Mouse (Mus musculus) G1E-ER4 (cell line): Measurements from ENCODE around the gene Celf2. TPM values are rescaled to one million over a fixed set of nuclear protein-coding genes. Genes with fewer than 3 reads are reported as not detected.
"Not testable (repeated sequence)": the region's sequence is repeated elsewhere in the genome, so short reads cannot be mapped to it uniquely, and the experiment has no call there.

ENCODE experiments used
- GATA1 ChIP-seq: IDR thresholded peaks from one replicate; pipeline ENCODE4 v1.8.0; 2012; ENCODE audit warnings: low read length, inconsistent platforms
- polyA plus RNA-seq: library from polyadenylated mRNA; stranded (reverse); fragments of >175 nt; gene quantifications from 2 replicates; pipeline ENCODE4 v1.2.3, GENCODE M21; 2012

Celf2 gene
- polyA plus RNA-seq = 0.32 and 1.4 TPM in 2 replicates

- not testable (repeated sequence) for TF ChIP-seq GATA1
Observed at GRCm38 (mm10) chr2:7509463-7509862, at the start of gene Celf2. TSS of gene Celf2 (minus strand) at chr2:7509563.

GRCm38 (mm10) chr2:7555144-7555892, 46.0 kb upstream of the Celf2 start:
- TF ChIP-seq GATA1 = no peak

DNA sequence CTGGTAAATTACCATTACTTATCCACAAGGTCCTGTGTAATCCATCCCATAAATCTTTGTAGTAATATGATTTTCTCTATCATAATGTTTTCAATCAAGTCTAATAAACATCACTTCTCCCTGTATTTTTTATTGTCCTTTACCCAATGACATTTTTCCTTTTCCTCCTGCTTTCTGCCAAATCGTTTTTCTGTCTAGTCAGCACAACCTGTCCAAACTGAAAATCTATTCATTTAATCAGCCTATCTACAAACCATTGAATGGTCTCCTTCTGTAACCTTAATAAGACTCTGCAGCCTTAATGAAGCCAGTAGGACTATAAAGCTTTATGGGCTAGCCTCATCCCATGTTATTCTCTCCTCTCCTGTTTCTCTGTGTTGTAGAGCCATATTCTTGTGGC, 45.2 kb upstream of the Celf2 start:
- no peak for TF ChIP-seq GATA1

GRCm38 (mm10) chr2:7552887-7553286, 43.5 kb upstream of the Celf2 start:
- TF ChIP-seq GATA1 = no peak

DNA sequence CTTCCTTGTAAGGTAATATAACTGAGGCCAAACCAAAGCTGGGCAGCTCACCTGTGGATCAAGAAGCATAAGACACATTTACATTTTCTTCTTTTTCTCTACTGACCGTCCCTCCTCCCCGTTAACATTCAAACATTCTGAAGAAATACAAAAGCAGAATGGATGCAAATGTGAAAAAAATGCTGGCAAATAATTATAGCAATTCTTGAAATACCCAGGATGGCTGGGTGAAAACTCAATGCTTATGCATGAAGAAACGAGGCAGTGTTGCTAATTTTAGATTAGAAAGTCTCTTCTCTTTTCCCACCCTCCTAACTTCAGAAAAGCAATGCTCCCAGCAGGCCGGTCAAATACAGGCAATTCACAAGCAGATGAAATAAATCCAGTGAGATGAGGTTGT, 39.5 kb upstream of the Celf2 start:
- no peak for TF ChIP-seq GATA1

DNA sequence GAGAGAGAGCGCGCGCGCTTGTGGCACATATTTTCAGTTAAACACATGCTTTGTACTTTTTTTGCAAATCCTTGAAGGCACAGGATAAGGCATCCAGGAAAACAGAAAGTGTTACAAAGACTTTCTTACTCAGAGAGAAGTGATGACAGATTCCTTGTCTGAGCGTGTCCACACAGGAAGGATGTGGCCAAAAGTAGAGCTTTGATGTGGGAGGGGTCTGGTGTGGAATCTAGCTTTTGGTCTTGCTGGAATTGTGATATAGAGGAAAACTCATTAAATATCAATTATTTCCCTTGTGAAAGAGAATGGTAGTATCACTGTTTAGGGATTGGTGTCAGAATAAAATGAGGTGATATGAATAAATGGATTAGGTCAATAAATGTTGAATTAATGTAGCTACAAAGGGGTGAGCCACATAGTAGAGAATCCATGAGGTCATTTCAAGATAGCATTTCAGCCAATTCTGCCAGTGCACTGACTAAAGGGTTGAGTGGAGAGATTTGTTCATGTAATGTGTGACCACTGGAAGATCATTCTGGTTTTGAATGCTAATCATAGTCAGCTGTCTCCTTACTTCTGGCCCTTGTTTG, 25.3 kb upstream of the Celf2 start:
- TF ChIP-seq GATA1 = no peak

GRCm38 (mm10) chr2:7534195-7534594, 24.8 kb upstream of the Celf2 start:
- TF ChIP-seq GATA1 = no peak

- TF ChIP-seq GATA1 = no peak
Observed at GRCm38 (mm10) chr2:7531185-7531960, 22.0 kb upstream of the Celf2 start.

GRCm38 (mm10) chr2:7530461-7531184, 21.3 kb upstream of the Celf2 start:
- no peak for TF ChIP-seq GATA1

GRCm38 (mm10) chr2:7529637-7530036, 20.3 kb upstream of the Celf2 start:
- TF ChIP-seq GATA1 = no peak

GRCm38 (mm10) chr2:7526696-7527095, 17.3 kb upstream of the Celf2 start:
- no peak for TF ChIP-seq GATA1

GRCm38 (mm10) chr2:7519473-7519872, 10.1 kb upstream of the Celf2 start:
- no peak for TF ChIP-seq GATA1

GRCm38 (mm10) chr2:7493420-7493819, 15.9 kb downstream of the Celf2 start:
- no peak for TF ChIP-seq GATA1

- no peak for TF ChIP-seq GATA1
Observed at GRCm38 (mm10) chr2:7484974-7485373, 24.4 kb downstream of the Celf2 start.

- no peak for TF ChIP-seq GATA1
Observed at GRCm38 (mm10) chr2:7482062-7482461, 27.3 kb downstream of the Celf2 start.

DNA sequence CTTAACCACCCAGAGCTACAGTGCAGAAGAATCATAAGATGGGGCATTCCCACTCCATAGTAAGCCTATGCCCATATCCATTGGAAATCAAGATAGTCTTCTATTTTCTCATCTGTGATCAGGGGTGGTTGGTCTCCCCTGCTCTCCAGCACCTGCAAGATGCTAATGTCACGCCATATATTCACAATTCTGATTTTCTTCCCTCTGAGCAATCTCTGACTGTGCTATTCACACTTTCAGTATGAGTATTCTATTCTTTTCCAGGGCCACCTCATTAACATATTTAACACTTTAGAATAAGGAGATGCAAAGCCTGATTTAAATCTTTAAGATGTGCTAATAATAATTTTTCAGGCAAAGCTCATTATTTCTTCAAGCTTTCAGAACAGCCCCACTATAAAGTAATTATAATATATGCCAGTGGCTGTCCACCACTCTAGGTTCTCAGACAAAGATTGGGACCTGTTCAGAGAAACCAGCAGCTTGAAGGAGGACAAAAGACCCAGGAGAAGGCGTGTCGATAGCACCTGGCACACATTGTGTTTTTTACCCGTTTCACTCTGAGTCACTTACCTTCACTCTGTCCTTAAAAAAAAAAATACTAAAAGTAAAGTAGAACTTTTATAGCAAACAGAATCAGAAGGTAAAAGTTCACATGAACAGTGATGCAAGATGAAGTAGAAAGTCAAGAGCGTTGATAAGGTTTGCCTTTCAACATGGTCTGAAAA, 48.9 kb downstream of the Celf2 start:
- TF ChIP-seq GATA1 = no peak
